Mouse (Mus musculus) adrenal gland (tissue): Measurements from ENCODE around the gene Bdkrb2.

ENCODE experiments used
- intact Hi-C: fragments of 180-260 bp; cut with DNase I; formaldehyde crosslinking; loops from one replicate; pipeline ENCODE4 v1.15.1; 2025

The Bdkrb2 gene

GRCm38 (mm10) chr12:105642770-105643321 is 79.8 kb downstream of the Bdkrb2 start:
- intact Hi-C loops, result no loop called here
